Mouse (Mus musculus): Measurements from ENCODE around the gene H1fnt.

The H1fnt gene

DNA sequence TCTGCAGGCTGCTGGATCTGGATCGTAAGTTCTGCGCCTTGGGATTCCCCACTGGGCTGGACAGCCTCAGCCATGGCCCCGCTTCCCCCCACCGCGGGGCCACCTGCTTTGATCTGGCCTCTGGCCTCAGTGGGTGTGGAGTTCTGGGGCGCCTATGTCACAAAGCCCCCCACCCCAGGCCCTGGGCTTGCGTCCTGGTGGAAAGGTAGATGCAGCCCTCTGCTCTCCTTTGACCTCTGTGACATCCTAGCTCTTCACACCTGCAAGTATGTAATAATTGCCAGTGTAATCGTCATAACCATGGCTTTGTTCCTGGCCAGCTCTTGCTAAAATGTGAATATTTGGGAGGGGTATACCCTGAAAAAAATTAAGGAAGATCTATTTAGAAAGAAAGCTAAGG is at the start of gene H1fnt:
TSS of gene H1fnt (minus strand) at position 101 of the 400 bp plus-strand sequence.
- no peak for DNase-seq (ENCODE audit: low spot score)

DNA sequence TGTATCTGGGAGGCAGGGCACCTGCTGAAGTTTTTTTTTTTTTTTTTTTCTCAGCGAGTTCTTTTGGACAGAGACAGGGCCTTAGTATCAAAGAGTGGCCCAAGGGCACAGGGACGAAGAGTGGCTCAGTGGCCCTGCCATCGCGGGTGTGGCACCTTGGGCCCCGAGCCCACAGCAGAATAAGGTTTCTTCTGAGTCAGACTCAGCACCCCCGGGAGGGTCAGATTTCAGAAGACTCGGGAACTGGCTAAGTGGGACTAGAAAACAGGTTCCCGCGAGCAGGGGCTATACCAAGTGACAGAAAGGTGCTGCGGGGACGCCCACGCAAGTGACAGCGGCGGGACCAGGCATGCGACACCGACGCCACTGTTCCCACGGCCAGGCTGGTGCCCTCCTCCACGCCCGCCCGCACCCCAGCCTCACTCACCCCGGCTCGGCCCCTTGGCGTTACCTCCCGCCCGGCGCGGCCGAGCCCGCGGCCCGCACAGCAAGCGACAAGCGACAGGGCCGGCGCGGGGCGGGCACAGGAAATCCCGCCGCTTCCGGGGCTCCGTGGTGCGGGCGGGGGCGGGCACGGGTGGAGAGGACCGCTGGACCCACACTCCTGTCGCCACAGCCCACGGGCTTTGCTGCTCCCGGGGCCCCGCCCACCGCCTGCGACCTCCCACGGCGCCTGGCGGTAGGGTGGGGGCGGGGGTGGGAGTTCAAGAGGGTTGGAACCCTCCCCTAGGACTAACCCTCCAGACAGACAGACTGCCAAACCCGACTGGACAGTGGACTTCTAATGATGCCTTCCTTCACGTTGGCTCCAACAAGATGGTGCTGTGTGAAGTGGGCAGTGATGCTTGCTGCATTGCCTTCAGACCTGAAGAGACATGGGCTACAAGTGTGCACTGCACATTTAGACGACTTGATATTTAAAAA is 38.8 kb upstream of the H1fnt start, which contains the start of gene Zfp641:
TSS of gene Zfp641 (minus strand) at position 534 of the 924 bp plus-strand sequence.
- DNase-seq (ENCODE audit: low spot score) = peak; percentile 28

DNA sequence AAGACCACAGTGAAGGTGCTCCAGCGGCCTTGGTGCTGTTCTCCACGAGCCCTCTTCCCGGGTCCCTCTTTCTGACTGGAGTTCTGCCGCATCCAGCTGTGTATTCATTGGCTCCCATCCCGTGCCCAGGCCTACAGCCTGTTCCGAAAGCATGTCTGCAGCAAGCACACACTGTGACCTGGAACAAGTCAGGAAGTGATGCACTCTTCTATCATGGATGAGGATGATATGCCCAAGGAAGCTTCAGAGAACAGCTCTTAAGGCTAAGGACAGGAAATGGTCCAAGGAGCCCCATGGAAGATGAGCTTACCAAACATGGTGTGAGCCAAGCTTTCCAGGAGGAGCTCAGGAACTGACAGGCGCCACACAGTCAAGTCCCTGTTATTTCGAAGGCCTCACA is 36.6 kb upstream of the H1fnt start:
- no peak for DNase-seq (ENCODE audit: low spot score)

DNA sequence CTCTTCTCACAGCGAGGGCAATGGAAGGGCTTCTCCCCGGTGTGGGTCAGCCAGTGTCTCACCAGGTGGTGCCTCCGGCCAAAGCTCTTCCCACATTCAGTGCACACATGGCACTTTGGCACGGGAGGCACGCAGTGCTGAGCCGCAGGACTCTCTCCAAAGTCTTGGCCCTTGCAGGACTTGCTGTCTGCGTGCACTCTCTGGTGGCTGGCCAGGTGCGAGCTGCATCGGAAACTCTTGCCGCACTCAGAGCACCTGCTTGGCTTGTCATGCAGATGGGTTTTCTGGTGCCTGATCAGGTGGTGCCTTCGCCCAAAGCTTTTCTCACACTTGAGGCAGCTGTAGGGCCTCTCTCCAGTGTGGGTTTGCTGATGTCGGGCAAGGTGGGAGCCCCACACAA is 31.5 kb upstream of the H1fnt start:
- DNase-seq (ENCODE audit: low spot score) = no peak

DNA sequence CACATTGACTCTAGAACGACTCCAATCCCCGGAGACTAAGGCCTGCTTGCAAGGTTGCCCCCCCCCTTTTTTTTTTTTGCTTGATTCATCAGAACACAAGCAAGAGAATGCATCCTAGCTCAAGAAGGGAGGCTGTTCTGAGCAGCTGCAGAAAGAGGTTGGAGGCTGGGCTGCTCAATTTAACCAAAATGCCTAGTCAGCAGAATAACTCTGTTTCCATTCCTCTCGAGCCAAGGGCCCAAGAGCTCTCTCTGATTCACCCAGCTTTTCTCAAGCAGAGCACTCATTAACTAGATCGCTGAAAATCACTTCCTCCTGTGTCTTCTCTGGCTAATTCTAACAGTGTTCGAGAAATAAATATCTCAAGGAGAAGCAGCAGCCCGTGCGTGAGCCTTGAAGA is 29.3 kb upstream of the H1fnt start:
- no peak for DNase-seq (ENCODE audit: low spot score)

DNA sequence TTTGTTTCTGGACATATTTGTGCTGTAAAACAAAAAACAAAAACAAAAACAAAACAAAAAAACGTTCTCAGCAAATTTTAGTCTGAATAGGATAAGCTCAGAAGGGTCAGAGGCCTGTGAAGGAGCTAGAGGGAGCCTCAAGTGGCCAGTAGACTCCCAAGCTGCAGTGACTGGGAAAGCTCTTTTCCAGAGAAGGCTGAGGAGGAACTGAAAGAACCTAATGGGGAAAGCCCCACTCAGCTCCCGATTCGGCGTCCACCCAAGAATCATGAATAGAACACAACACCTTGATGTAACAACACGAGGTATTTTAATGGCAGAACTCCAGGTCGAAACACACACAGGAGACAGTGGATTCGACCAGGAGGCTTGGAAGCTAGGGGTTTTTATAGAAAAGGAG is 683 bp upstream of the H1fnt start:
- DNase-seq (ENCODE audit: low spot score) = no peak

DNA sequence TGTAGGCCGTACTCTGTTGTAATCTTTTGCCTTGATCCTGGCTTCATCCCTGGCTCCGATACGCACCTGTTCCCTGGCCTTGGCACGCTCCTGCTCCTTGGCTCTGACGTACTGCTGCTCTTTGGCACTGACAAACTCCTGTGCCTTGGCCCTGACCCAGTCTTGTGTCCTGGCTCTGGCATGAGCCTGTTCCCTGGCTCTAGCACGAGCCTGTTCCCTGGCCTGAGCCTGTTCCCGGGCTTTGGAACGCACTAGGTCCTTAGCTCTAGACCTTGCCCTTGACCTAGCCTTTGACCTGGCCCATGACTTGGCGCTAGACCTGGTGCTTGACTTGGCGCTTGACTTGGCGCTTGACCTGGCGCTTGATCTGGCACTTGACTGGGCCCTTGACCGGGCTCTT is 822 bp downstream of the H1fnt start:
- DNase-seq (ENCODE audit: low spot score) = no peak

DNA sequence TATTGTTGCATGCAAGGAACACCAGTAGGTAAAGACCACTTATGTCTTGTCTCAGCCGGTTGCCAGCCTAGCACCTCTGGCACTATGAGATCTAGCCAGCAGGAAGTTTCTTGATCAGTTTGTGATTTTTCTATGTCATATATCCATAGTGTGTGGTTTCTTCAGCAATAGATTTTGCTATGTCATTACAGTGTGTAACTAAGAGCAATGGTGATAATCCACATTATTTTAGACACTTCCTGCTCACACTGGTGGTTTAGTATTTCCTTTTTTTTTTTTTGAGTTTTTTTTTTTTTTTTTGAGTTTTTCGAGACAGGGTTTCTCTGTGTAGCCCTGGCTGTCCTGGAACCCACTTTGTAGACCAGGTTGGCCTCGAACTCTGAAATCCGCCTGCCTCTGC is 21.7 kb downstream of the H1fnt start:
- no peak for DNase-seq (ENCODE audit: low spot score)

DNA sequence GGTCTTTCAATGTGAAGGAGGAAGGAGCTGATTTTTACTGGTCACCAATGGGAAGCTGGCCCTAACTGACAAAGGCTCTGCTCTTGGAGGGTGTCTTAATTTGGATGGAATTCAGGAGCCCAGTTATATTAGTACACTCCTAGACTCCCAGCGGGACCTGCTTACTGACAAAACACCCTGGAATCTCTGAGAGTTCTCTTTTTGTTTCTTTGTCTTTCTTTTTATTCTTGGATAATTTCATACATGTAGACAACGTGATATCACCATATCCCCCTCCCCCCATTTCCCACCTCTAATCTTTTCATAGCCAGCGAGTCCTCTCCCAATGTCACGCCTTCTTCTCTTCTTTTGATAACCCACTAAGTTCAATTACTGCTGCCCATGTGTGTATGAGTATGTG is 22.7 kb downstream of the H1fnt start, which contains the start of gene Olfr286:
TSS of gene Olfr286 (minus strand) at position 101 of the 400 bp plus-strand sequence.
- DNase-seq (ENCODE audit: low spot score) = no peak

DNA sequence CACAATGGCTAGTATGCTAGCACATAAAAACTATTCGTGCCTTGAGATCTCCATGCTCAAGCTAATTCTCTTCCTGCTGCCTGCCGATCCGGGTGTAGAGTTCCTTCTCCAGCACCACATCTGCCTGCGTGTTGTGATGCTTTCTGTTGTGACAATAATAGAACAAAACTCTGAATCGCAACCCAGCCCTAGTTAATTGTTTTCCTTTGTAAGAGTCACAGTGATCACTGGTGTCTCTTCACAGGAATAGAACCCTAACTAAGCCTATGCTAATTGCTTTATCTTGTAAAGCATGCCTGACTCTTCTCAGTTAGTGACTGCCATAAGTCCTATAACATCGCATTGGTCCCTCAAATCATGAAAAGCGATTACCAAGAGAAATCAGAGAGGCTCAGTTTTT is 31.0 kb downstream of the H1fnt start:
- no peak for DNase-seq (ENCODE audit: low spot score)

DNA sequence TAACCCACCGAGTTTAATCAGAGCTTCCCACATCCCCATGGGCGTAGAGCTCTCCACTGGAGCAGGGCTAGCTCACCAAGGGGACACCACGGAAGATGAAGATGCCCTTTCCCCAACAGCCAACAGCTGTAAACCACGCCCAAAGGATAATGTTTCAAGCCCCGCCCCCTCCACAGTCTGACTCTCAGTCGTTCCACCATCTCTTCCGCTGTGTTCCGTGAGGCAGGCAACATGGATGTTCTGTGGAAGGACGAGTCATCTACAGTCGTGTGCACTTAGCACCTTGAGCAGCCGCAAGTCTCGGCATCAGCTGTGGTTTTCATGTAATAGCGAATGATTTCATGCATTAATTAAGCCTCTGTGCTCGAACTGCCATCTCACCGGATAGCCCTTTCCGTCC is 31.5 kb downstream of the H1fnt start:
- DNase-seq (ENCODE audit: low spot score) = no peak

DNA sequence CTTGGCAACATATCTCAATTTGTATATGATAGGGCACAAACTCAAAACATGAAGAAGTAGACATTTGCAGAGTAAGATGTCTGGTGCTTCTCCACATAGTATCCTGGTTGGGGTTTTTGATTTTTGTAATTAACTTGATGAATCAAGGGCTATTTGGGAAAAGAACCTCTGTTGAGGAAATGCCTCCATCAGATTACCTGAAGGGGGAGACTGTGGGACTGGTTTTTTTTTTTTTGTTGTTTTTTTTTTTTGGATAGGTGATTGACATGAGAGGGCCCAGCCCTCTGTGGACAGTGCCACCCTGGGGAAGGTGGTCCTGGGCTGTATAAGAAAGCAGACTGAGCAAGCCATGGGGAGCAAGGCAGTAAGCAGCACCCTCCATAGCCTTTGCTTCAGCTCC is 34.7 kb downstream of the H1fnt start:
- DNase-seq (ENCODE audit: low spot score) = no peak

DNA sequence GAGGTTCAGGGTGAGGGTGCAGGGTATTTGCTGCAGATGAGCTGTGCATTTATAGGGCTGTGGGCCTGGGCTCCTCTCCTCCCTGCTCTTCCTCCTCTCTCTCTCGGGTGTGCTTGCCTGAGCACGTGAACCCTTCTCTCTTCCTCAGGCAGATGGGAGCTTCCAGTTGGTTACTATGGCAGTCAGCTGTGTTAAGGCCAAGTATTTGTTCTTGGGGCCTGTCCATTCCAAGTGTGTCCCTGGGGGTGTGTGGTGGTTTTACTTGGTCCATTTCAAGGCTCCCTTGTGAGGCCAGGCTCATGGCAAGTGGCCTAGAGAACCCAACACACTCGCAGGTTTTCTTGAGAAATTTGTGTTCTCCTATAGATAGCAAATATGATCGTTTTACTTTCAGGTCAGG is 36.2 kb downstream of the H1fnt start, which contains the start of the genes Gm44579 and Olfr287:
TSS of gene Gm44579 (minus strand) at position 101 of the 400 bp plus-strand sequence.
TSS of gene Olfr287 (minus strand) at position 180 of the 400 bp plus-strand sequence.
- DNase-seq (ENCODE audit: low spot score) = peak; percentile 6

DNA sequence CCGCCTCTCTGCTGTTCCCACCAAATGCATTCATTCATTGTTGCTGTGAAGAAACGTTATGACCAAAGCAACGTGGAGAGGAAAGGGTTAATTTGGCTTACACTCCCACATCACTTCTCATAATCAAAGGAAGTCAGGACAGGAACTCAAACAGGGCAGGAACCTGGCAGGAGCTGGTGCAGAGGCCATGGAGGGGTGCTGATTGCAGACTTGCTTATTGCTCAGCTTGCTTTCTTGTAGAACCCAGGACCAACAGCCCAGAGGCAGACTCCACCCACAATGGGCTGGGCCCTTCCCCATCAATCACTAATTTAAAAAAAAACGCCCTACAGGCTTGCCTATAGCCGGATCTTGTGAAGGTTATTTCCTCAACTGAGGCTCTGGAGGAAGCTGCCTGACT is 43.0 kb downstream of the H1fnt start:
- DNase-seq (ENCODE audit: low spot score) = no peak

DNA sequence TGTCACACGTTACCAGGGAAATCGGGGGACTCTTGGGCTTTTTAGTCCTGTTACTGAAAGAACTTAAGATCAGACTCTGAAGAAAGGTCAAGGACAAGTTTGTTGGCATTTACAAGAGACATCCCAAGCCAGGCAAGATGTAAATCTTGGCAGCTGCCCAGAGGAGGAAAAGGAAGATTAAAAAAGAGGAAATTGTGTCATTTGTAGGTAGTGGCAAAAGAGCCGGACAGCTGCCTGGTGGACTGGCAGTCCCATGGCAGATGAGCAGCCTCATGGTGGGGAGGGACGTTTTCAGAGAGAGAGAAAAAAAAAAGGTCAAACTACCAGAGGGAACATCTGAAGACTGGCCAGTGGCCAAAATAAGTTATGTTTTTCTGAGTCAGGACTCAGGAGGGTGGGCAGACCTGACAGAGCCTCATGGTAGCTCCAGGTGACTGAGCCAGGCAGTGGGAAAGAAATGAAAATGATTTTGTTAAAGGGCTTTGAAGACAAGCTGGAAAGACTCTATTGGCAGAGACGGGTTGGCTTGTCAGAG is 43.7 kb downstream of the H1fnt start:
- no peak for DNase-seq (ENCODE audit: low spot score)

DNA sequence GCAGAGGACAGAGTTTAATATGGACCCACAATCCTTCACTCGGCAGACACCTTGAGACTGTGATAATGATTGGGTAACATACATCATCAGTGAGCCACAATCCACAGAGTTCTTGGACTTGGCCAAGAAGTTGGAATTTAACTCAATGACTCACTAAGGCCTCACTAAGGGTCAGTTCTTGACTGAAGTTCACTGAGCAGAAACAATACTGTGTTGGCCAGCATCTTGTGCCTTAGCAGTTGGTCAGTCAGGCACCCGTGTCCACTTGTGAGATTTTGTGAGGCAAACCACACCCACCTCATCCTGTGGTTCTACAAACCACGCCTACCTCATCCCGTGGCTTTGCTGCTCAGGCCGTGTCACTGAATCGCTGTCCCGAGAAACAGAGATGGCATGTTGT is 47.4 kb downstream of the H1fnt start:
- DNase-seq (ENCODE audit: low spot score) = no peak
